Mouse (Mus musculus) ES-E14 (cell line): ENCODE results near the gene Gm10282.

Experiments used
- CHD2 ChIP-seq: IDR thresholded peaks from 2 replicates; pipeline ENCODE4 v1.6.1; 2014; ENCODE audit warnings: mild to moderate bottlenecking, low read depth, low read length, inconsistent platforms
- HCFC1 ChIP-seq: IDR thresholded peaks from 2 replicates; pipeline ENCODE4 v1.6.1; 2012; ENCODE audit warnings: low read length, inconsistent platforms, borderline replicate concordance; ENCODE audit not compliant: insufficient read depth
- MAFK ChIP-seq: IDR thresholded peaks from 2 replicates; pipeline ENCODE4 v1.6.1; 2014; ENCODE audit warnings: mild to moderate bottlenecking, low read depth, low read length, inconsistent platforms; ENCODE audit not compliant: insufficient read depth
- ZNF384 ChIP-seq: IDR thresholded peaks from 2 replicates; pipeline ENCODE4 v1.6.1; 2012; ENCODE audit warnings: low read depth, low read length, inconsistent platforms

GRCm38 (mm10) chr8:72317741-72318301 lies 12.8 kb upstream of the Gm10282 start:
- TF ChIP-seq HCFC1 (no peak), MAFK (no peak), CHD2 (no peak), ZNF384 (no peak)
